Mouse (Mus musculus) kidney, embryonic 14.5 days (tissue): ENCODE results near the gene Kif2c. TPM values are rescaled to one million over a fixed set of nuclear protein-coding genes. Genes with fewer than 3 reads are reported as not detected.
A peak's percentile ranks its signal among the peaks of the same experiment; 100 is the strongest.

ENCODE experiments used
- ATAC-seq: fragments of 200-750 bp; cut with Nextera tagmentation; 2 replicates; pipeline ENCODE4 v1.8.0; 2017; ENCODE audit warnings: moderate number of reproducible peaks, mild to moderate bottlenecking, moderate TSS enrichment, moderate library complexity; ENCODE audit not compliant: low FRiP score, low TSS enrichment
- H3K27ac ChIP-seq: fragments of 300-500 bp; sonication (generic); 2 replicates; pipeline ENCODE4 v1.5.1; 2014; ENCODE audit warnings: low read depth, mild to moderate bottlenecking, low read length, moderate library complexity, mixed read lengths
- H3K27me3 ChIP-seq: fragments of 300-500 bp; sonication (generic); 2 replicates; pipeline ENCODE4 v1.6.1; 2014; ENCODE audit warnings: mild to moderate bottlenecking, low read length; ENCODE audit not compliant: control insufficient read depth, insufficient read depth
- H3K36me3 ChIP-seq: fragments of 300-500 bp; sonication (generic); 2 replicates; pipeline ENCODE4 v1.6.1; 2014; ENCODE audit warnings: low read length, mixed read lengths; ENCODE audit not compliant: control insufficient read depth, insufficient read depth
- H3K4me1 ChIP-seq: fragments of 300-500 bp; sonication (generic); 2 replicates; pipeline ENCODE4 v1.6.1; 2014; ENCODE audit warnings: low read length, mixed read lengths; ENCODE audit not compliant: control insufficient read depth, insufficient read depth
- H3K4me2 ChIP-seq: fragments of 300-500 bp; sonication (generic); replicated peaks from 2 replicates; pipeline ENCODE4 v1.6.1; 2014; ENCODE audit warnings: low read depth, mild to moderate bottlenecking, low read length
- H3K4me3 ChIP-seq: fragments of 300-500 bp; sonication (generic); 2 replicates; pipeline ENCODE4 v1.5.1; 2014; ENCODE audit warnings: mild to moderate bottlenecking, low read length
- H3K9ac ChIP-seq: fragments of 300-500 bp; sonication (generic); 2 replicates; pipeline ENCODE4 v1.6.1; 2014; ENCODE audit warnings: low read depth, mild to moderate bottlenecking, low read length, moderate library complexity
- H3K9me3 ChIP-seq: fragments of 300-500 bp; sonication (generic); 2 replicates; pipeline ENCODE4 v1.6.1; 2016; ENCODE audit warnings: low read length; ENCODE audit not compliant: control insufficient read depth
- WGBS: fragments of 180-500 bp; shearing (Covaris S2); extraction: QIAGEN DNeasy Blood & Tissue Kit; methylation state at CpG from one replicate; pipeline ENCODE4 v1.1.7; 2014; 5-methylcytosine and 5-hydroxymethylcytosine counted together
- polyA plus RNA-seq: library from polyadenylated mRNA; unstranded; fragments of >200 nt; fragmentation: Nextera tagmentation; extraction: Ambion mirVana; gene quantifications from 2 replicates; pipeline ENCODE4 v1.2.1, GENCODE M21; 2014

Kif2c gene
- polyA plus RNA-seq, 1 experiment from 2014 or later: 74.6 TPM

- H3K4me2 ChIP-seq: peak overlapping the region; percentile 15; the same call in 1 of the 2 replicates
- WGBS: 34% methylated on average over 15 of the region's 15 CpGs
- H3K4me1 ChIP-seq: peaks cover 22% of the 10 kb centered on the region
- no peak overlapping the region for H3K4me3 ChIP-seq
- peak; percentile 63; the same call in 1 of the 2 replicates for ATAC-seq
- H3K9ac ChIP-seq: peak overlapping the region; percentile 25
- no peaks in the 10 kb centered on the region for H3K27me3 ChIP-seq
- no peaks in the 10 kb centered on the region for H3K9me3 ChIP-seq
- peak overlapping the region; percentile 87 for H3K27ac ChIP-seq
- peaks cover 3% of the 10 kb centered on the region; the same call in 1 of the 2 replicates for H3K36me3 ChIP-seq
These were observed 56.3 kb downstream of the Kif2c start for GRCm38 (mm10) chr4:117125910-117126674.

- H3K27me3 ChIP-seq: no peaks in the 10 kb centered on the region
- peak within 1 kb of the TSS; percentile 87 for H3K27ac ChIP-seq
- H3K36me3 ChIP-seq: no peaks in the 10 kb centered on the region; the same call in 1 of the 2 replicates
- peaks cover 22% of the 10 kb centered on the region for H3K4me1 ChIP-seq
- no peaks in the 10 kb centered on the region for H3K9me3 ChIP-seq
- H3K9ac ChIP-seq: peak within 1 kb of the TSS; percentile 42
- no peak within 1 kb of the TSS for H3K4me3 ChIP-seq
- WGBS: 35% methylated on average over 8 of the region's 8 CpGs
- H3K4me2 ChIP-seq: peak within 1 kb of the TSS; percentile 18; the same call in 1 of the 2 replicates
- ATAC-seq: peak; percentile 22; the same call in 1 of the 2 replicates
These were observed 57.0 kb downstream of the Kif2c start, which contains the start of gene Btbd19 for GRCm38 (mm10) chr4:117125348-117125909. Gene Btbd19 (minus strand): TSS chr4:117125725.

GRCm38 (mm10) chr4:117124518-117125347 lies 57.7 kb downstream of the Kif2c start:
- peak overlapping the region; percentile 87 for H3K27ac ChIP-seq
- H3K4me1 ChIP-seq: peaks cover 25% of the 10 kb centered on the region
- no peak overlapping the region for H3K4me3 ChIP-seq
- H3K9ac ChIP-seq: peak overlapping the region; percentile 42; the same call in 1 of the 2 replicates
- WGBS: 54% methylated on average over 14 of the region's 14 CpGs
- H3K27me3 ChIP-seq: no peaks in the 10 kb centered on the region
- ATAC-seq: no peak
- no peaks in the 10 kb centered on the region; the same call in 1 of the 2 replicates for H3K36me3 ChIP-seq
- H3K9me3 ChIP-seq: no peaks in the 10 kb centered on the region
- H3K4me2 ChIP-seq: peak overlapping the region; percentile 18; the same call in 1 of the 2 replicates

GRCm38 (mm10) chr4:117124218-117124517 lies 58.3 kb downstream of the Kif2c start:
- Histone ChIP-seq H3K27me3 (no peaks in the 10 kb centered on the region), H3K36me3 (no peaks in the 10 kb centered on the region; the same call in 1 of the 2 replicates), H3K9ac (0 out of 2 replicates have a peak overlapping the region, but pooled peaks have one; percentile 42), H3K4me2 (no peak overlapping the region), H3K4me3 (no peak overlapping the region), H3K4me1 (peaks cover 27% of the 10 kb centered on the region), H3K27ac (peak overlapping the region; percentile 87; the same call in 1 of the 2 replicates), H3K9me3 (no peaks in the 10 kb centered on the region)
- WGBS: 74% methylated on average over 3 of the region's 3 CpGs
- no peak for ATAC-seq

GRCm38 (mm10) chr4:117123546-117124217 lies 58.8 kb downstream of the Kif2c start:
- Histone ChIP-seq H3K9ac (no peak overlapping the region), H3K27me3 (no peaks in the 10 kb centered on the region)
- 84% methylated on average over 7 of the region's 9 CpGs for WGBS

GRCm38 (mm10) chr4:117122209-117122608 lies 60.2 kb downstream of the Kif2c start:
- ATAC-seq: no peak
- 86% methylated on average over 4 of the region's 4 CpGs for WGBS
- Histone ChIP-seq H3K36me3 (no peaks in the 10 kb centered on the region), H3K4me2 (no peak overlapping the region), H3K27me3 (no peaks in the 10 kb centered on the region), H3K4me1 (peaks cover 27% of the 10 kb centered on the region), H3K9ac (no peak overlapping the region), H3K9me3 (no peaks in the 10 kb centered on the region), H3K27ac (no peak overlapping the region), H3K4me3 (no peak overlapping the region)

More at GRCm38 (mm10) chr4:117123546-117124217, 58.8 kb downstream of the Kif2c start:
- no peaks in the 10 kb centered on the region for H3K9me3 ChIP-seq
- H3K4me3 ChIP-seq: no peak overlapping the region
- H3K4me2 ChIP-seq: no peak overlapping the region
- no peak for ATAC-seq
- H3K4me1 ChIP-seq: peaks cover 27% of the 10 kb centered on the region
- no peak overlapping the region for H3K27ac ChIP-seq
- H3K36me3 ChIP-seq: no peaks in the 10 kb centered on the region

- WGBS: under 1% methylated on average over 69 of the region's 69 CpGs
- ATAC-seq: peak; percentile 94
- peaks cover 20% of the 10 kb centered on the region for H3K4me1 ChIP-seq
- H3K9ac ChIP-seq: peak overlapping the region; percentile 72
- peak overlapping the region; percentile 67 for H3K4me3 ChIP-seq
- H3K9me3 ChIP-seq: no peaks in the 10 kb centered on the region
- H3K36me3 ChIP-seq: no peaks in the 10 kb centered on the region; the same call in 1 of the 2 replicates
- H3K27me3 ChIP-seq: no peaks in the 10 kb centered on the region
- H3K4me2 ChIP-seq: peak overlapping the region; percentile 85
- H3K27ac ChIP-seq: peak overlapping the region; percentile 90
These were observed 61.7 kb downstream of the Kif2c start for GRCm38 (mm10) chr4:117120445-117121414.
